Mouse (Mus musculus): ENCODE measurements at regions not wholly inside any gene's neighbourhood (a gene's known extent, or its start where the extent isn't known, plus 50 kb on each side); places are given as distances from the start of the nearest gene placed in this dataset.

DNA sequence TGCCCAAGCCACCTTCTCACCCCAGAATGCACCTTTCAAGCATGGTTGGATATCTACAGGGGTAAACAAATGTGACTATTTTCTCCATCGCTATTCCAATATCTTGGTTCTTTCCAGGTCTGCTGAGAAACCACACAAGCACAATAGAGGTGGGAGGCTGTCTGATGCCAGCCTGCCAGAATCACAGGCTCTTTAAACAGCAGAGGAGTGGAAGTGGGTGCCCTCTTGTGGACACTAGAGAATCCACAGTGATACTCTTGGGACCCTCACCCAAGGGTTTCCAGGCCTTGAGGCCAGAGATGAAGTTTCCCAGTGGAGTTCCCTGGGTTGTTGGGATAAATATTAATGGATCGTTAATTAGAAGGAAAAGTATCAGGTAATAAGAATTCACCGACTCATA lies 181.6 kb upstream of the Glra1 start:
- TF ChIP-seq CTCF (IDR thresholded peaks at IDR 0.05; ENCODE audit: borderline replicate concordance, insufficient read depth, low read depth, low read length) (no peak), POLR2A (IDR thresholded peaks at IDR 0.05; ENCODE audit: borderline replicate concordance, insufficient read depth, low read length) (no peak)
